Mouse (Mus musculus) lung, postnatal 36 days (tissue): ENCODE results near the gene Elavl2.
A peak's percentile ranks its signal among the peaks of the same experiment; 100 is the strongest.
"Not testable (repeated sequence)": the region's sequence is repeated elsewhere in the genome, so short reads cannot be mapped to it uniquely, and the experiment has no call there.

Source experiments
- DNase-seq: peaks from one replicate; pipeline ENCODE4 v3.0.0; 2022; ENCODE audit warnings: mixed read lengths

Elavl2 gene

GRCm38 (mm10) chr4:91310801-91311200, 89.8 kb downstream of the Elavl2 start:
- DNase-seq: no peak

GRCm38 (mm10) chr4:91297706-91298105, 102.9 kb downstream of the Elavl2 start:
- no peak for DNase-seq

- DNase-seq: no peak
Measured at GRCm38 (mm10) chr4:91295317-91295716, 105.3 kb downstream of the Elavl2 start.

GRCm38 (mm10) chr4:91291526-91291925, 109.1 kb downstream of the Elavl2 start:
- DNase-seq: no peak

- no peak for DNase-seq
Measured at GRCm38 (mm10) chr4:91290373-91290772, 110.2 kb downstream of the Elavl2 start.

- no peak for DNase-seq
Measured at GRCm38 (mm10) chr4:91289151-91289550, 111.4 kb downstream of the Elavl2 start.

- no peak for DNase-seq
Measured at GRCm38 (mm10) chr4:91268390-91268789, 132.2 kb downstream of the Elavl2 start.

GRCm38 (mm10) chr4:91263733-91264440, 136.7 kb downstream of the Elavl2 start:
- DNase-seq: peak; percentile 0

- DNase-seq: no peak
Measured at GRCm38 (mm10) chr4:91262839-91263238, 137.7 kb downstream of the Elavl2 start.

GRCm38 (mm10) chr4:91260622-91261021, 140.0 kb downstream of the Elavl2 start:
- DNase-seq: no peak

- DNase-seq: no peak
Measured at GRCm38 (mm10) chr4:91248650-91249049, 151.9 kb downstream of the Elavl2 start.

- DNase-seq: not testable (repeated sequence)
Measured at GRCm38 (mm10) chr4:91245136-91245535, 155.4 kb downstream of the Elavl2 start.

GRCm38 (mm10) chr4:91244554-91244953, 156.0 kb downstream of the Elavl2 start:
- no peak for DNase-seq

- no peak for DNase-seq
Measured at GRCm38 (mm10) chr4:91243896-91244295, 156.7 kb downstream of the Elavl2 start.

- DNase-seq: no peak
Measured at GRCm38 (mm10) chr4:91238739-91239485, 161.7 kb downstream of the Elavl2 start.

GRCm38 (mm10) chr4:91236976-91237375, 163.6 kb downstream of the Elavl2 start:
- no peak for DNase-seq

GRCm38 (mm10) chr4:91234941-91235340, 165.6 kb downstream of the Elavl2 start:
- DNase-seq: no peak

GRCm38 (mm10) chr4:91233599-91233998, 167.0 kb downstream of the Elavl2 start:
- DNase-seq: no peak

GRCm38 (mm10) chr4:91230439-91230863, 170.1 kb downstream of the Elavl2 start:
- DNase-seq: no peak

- no peak for DNase-seq
Measured at GRCm38 (mm10) chr4:91228341-91228740, 172.2 kb downstream of the Elavl2 start.

- DNase-seq: no peak
Measured at GRCm38 (mm10) chr4:91223811-91224210, 176.8 kb downstream of the Elavl2 start.

- no peak for DNase-seq
Measured at GRCm38 (mm10) chr4:91219322-91219721, 181.3 kb downstream of the Elavl2 start.

GRCm38 (mm10) chr4:91213917-91214316, 186.7 kb downstream of the Elavl2 start:
- DNase-seq: no peak
